Mouse (Mus musculus): ENCODE data around the gene Pola1. TPM values are rescaled to one million over a fixed set of nuclear protein-coding genes. Genes with fewer than 3 reads are reported as not detected.

Gene Pola1
- total RNA-seq, 2 experiments from 2014 or later: 4.9 to 5.5 TPM

- no peak for DNase-seq
Measured at GRCm38 (mm10) chrX:93289076-93289475, 342.9 kb downstream of the Pola1 start.

GRCm38 (mm10) chrX:93288339-93288738 is 343.6 kb downstream of the Pola1 start:
- DNase-seq: no peak

GRCm38 (mm10) chrX:93286291-93286893 is 345.6 kb downstream of the Pola1 start, which contains the start of gene Arx:
Arx (plus strand) TSS chrX:93286445.
- DNase-seq: peak in 1 of 2 experiments; percentile 20

GRCm38 (mm10) chrX:93285091-93285490 is 346.9 kb downstream of the Pola1 start:
- no peak for DNase-seq

- DNase-seq: no peak
Measured at GRCm38 (mm10) chrX:93281756-93282155, 350.2 kb downstream of the Pola1 start.

GRCm38 (mm10) chrX:93281028-93281723 is 350.8 kb downstream of the Pola1 start:
- no peak for DNase-seq

GRCm38 (mm10) chrX:93279940-93280339 is 352.0 kb downstream of the Pola1 start:
- no peak for DNase-seq

GRCm38 (mm10) chrX:93275689-93276088 is 356.3 kb downstream of the Pola1 start:
- no peak for DNase-seq

Other genes starting within 250 kb of the Pola1 start
- under 1 TPM; 0.07 to 0.15 TPM for gene Pcyt1b, start 22.7 kb upstream of the Pola1 start, total RNA-seq (2021)
- gene Pdk3, start 200.0 kb upstream of the Pola1 start, total RNA-seq (2021): 1 to 10 TPM; 2.6 to 4.0 TPM

Data from heart, adult 18-20 months (tissue).